Mouse (Mus musculus): ENCODE data around the gene E2f3.

The E2f3 gene

DNA sequence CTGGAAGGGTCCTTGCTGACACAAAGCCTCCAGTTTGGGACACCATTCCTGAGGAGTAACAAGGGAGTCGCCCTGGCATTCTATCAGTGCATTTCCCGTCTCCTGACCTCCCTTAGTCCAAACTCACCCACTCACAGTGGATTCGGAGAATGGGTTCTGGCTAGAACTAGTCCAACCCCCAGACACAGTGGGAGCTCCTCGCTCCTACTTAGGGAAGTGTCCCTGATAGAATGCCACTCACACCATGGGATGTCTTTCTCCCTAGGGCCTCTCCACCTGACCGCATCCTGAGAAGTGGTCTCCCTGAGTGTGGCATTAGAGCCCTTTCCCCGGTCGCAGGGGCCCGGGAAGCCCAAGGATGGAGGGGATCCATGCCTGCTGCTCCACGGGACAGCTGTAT is 77.4 kb downstream of the E2f3 start:
- no peak for TF ChIP-seq POU5F1 (IDR thresholded peaks at IDR 0.05; ENCODE audit: borderline replicate concordance, low read length)
- TF ChIP-seq NANOG (IDR thresholded peaks at IDR 0.05; ENCODE audit: borderline replicate concordance, low read length), result no peak
- no peak for TF ChIP-seq CTCF (conservative IDR thresholded peaks at IDR 0.05; ENCODE audit: low read length)
- Histone ChIP-seq H3K36me3 (ENCODE audit: insufficient read depth, low read length) (peaks cover 74% of the 10 kb centered on the region), H3K9me3 (ENCODE audit: low read length) (peaks cover 3% of the 10 kb centered on the region; the same call in 1 of the 2 replicates)

DNA sequence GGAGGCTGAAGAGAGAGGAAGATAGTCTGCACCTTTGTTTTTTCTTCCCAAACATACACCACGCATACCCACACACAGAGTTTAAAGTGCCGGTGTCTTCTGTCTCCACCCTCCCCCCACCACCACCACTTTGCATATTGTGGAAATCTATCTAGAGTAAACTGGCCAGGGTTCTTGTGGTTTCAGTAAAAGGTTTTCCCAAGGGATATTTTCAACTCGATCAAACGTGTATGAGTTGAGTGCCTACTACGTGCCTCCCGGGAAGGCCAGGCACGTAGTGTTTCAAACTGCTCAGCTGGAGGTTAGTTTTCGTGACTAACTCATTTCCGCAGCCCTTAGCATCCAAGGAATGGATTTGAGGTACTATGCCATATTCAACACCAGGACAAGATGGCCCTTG is 77.9 kb downstream of the E2f3 start:
- H3K4me3 ChIP-seq (replicated peaks; ENCODE audit: low read length), result no peak overlapping the region
- TF ChIP-seq CTCF (conservative IDR thresholded peaks at IDR 0.05; ENCODE audit: low read length) (no peak), NANOG (IDR thresholded peaks at IDR 0.05; ENCODE audit: borderline replicate concordance, low read length) (no peak), POU5F1 (IDR thresholded peaks at IDR 0.05; ENCODE audit: borderline replicate concordance, low read length) (no peak)
- H3K27me3 ChIP-seq (ENCODE audit: insufficient read depth, low read length), result no peaks in the 10 kb centered on the region
- H3K4me1 ChIP-seq (replicated peaks; ENCODE audit: low read depth, low read length), result peaks cover 22% of the 10 kb centered on the region
- peaks cover 70% of the 10 kb centered on the region for H3K36me3 ChIP-seq (ENCODE audit: insufficient read depth, low read length)
- H3K9me3 ChIP-seq (ENCODE audit: low read length), result peaks cover 3% of the 10 kb centered on the region; the same call in 1 of the 2 replicates

More for the DNA sequence above, 77.4 kb downstream of the E2f3 start:
- peaks cover 22% of the 10 kb centered on the region for H3K4me1 ChIP-seq (replicated peaks; ENCODE audit: low read depth, low read length)
- H3K4me3 ChIP-seq (replicated peaks; ENCODE audit: low read length), result no peak overlapping the region
- H3K27me3 ChIP-seq (ENCODE audit: insufficient read depth, low read length), result no peaks in the 10 kb centered on the region

DNA sequence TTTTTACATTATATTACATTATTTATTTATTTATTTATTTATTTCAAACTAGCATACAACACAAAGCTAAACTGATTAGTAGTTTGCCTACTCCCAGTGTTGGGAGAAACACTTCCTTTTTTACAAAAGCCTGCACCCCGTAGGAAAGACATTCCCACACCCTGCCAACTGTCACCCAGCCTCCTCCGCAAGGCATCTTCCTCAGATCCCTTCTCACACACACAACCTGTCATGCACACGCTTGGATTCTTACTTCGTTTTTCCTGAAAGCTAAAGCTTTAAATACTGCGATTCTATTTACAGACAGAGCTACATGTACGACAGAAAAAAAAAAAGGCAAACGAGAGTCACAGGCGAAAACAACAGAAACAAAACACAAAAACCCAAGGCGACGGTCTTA is 79.1 kb downstream of the E2f3 start:
- TF ChIP-seq POU5F1 (IDR thresholded peaks at IDR 0.05; ENCODE audit: borderline replicate concordance, low read length) (no peak), CTCF (conservative IDR thresholded peaks at IDR 0.05; ENCODE audit: low read length) (no peak), NANOG (IDR thresholded peaks at IDR 0.05; ENCODE audit: borderline replicate concordance, low read length) (no peak)
- Histone ChIP-seq H3K36me3 (ENCODE audit: insufficient read depth, low read length) (peaks cover 57% of the 10 kb centered on the region), H3K9me3 (ENCODE audit: low read length) (peaks cover 3% of the 10 kb centered on the region; the same call in 1 of the 2 replicates), H3K4me1 (replicated peaks; ENCODE audit: low read depth, low read length) (peaks cover 22% of the 10 kb centered on the region), H3K4me3 (replicated peaks; ENCODE audit: low read length) (no peak overlapping the region), H3K27me3 (ENCODE audit: insufficient read depth, low read length) (no peaks in the 10 kb centered on the region)

DNA sequence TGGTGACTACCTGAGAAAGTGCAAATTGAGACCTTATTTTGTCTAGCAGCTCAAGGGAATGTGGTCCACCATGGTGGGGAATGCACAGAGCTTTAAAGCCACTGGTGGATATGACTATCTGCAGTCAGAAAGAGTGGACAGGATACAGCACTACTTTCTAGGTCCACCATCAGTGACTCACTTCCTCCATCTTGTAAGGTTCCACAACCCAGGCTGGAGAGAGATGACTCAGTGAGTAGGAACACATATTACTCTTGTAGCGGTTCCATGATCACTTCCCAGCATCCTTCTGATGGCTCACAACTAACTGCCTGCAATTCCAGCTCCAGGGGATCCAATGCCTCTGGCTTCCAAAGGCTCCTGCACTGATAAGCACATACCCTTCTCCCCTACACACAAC is 82.5 kb downstream of the E2f3 start:
- Histone ChIP-seq H3K27me3 (ENCODE audit: insufficient read depth, low read length) (no peaks in the 10 kb centered on the region), H3K9me3 (ENCODE audit: low read length) (peaks cover 20% of the 10 kb centered on the region; the same call in 1 of the 2 replicates), H3K36me3 (ENCODE audit: insufficient read depth, low read length) (peaks cover 23% of the 10 kb centered on the region), H3K4me3 (replicated peaks; ENCODE audit: low read length) (no peak overlapping the region), H3K4me1 (replicated peaks; ENCODE audit: low read depth, low read length) (peaks cover 10% of the 10 kb centered on the region)
- TF ChIP-seq NANOG (IDR thresholded peaks at IDR 0.05; ENCODE audit: borderline replicate concordance, low read length) (no peak), CTCF (conservative IDR thresholded peaks at IDR 0.05; ENCODE audit: low read length) (no peak), POU5F1 (IDR thresholded peaks at IDR 0.05; ENCODE audit: borderline replicate concordance, low read length) (no peak)

DNA sequence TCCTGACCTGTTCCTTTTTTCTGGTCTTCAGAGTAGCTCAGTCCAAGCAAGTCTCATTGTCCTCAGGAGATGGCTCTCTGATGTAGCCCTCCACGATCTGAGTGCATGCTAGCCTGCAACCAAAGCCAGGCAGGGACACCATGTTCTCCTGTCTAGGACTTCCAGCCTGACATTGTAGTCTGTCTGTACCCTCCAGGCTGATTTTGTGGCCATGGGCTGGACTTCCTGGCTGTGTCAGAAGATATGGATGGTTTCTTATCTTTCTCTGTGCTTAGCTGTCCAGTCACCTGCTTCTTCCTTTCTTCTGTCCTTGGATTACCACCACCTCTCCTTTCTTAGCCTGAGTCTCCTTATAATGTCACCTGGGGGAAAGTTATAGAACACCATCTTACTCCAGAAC is 83.2 kb downstream of the E2f3 start:
- peaks cover 25% of the 10 kb centered on the region for H3K9me3 ChIP-seq (ENCODE audit: low read length)
- peaks cover 17% of the 10 kb centered on the region for H3K36me3 ChIP-seq (ENCODE audit: insufficient read depth, low read length)
- no peak overlapping the region for H3K4me3 ChIP-seq (replicated peaks; ENCODE audit: low read length)
- H3K4me1 ChIP-seq (replicated peaks; ENCODE audit: low read depth, low read length), result peaks cover 4% of the 10 kb centered on the region; the same call in 1 of the 2 replicates
- no peak for TF ChIP-seq POU5F1 (IDR thresholded peaks at IDR 0.05; ENCODE audit: borderline replicate concordance, low read length)
- no peaks in the 10 kb centered on the region for H3K27me3 ChIP-seq (ENCODE audit: insufficient read depth, low read length)

DNA sequence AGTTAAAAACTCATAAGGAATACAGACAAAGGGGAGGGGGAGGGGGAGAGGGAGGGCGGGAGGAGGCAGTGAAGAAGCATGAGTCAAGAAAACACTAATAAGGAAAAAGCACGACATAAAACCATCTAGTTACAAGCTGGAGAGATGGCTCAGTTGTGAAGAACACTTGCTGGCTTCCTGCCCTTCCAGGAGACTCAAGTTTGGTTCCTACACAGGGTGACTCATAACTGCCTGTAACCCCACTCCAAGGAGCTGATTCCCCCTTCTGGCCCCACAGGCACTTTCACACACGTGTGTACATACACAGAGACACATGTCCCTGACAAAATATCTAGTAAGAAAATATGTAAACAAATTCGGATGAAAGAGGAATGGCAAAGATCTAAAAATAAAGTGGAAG is 84.2 kb downstream of the E2f3 start:
- Histone ChIP-seq H3K4me3 (replicated peaks; ENCODE audit: low read length) (no peak overlapping the region), H3K9me3 (ENCODE audit: low read length) (peaks cover 35% of the 10 kb centered on the region), H3K27me3 (ENCODE audit: insufficient read depth, low read length) (no peaks in the 10 kb centered on the region), H3K36me3 (ENCODE audit: insufficient read depth, low read length) (peaks cover 6% of the 10 kb centered on the region), H3K4me1 (replicated peaks; ENCODE audit: low read depth, low read length) (no peaks in the 10 kb centered on the region)
- TF ChIP-seq POU5F1 (IDR thresholded peaks at IDR 0.05; ENCODE audit: borderline replicate concordance, low read length), result no peak
- TF ChIP-seq CTCF (conservative IDR thresholded peaks at IDR 0.05; ENCODE audit: low read length), result no peak
- no peak for TF ChIP-seq NANOG (IDR thresholded peaks at IDR 0.05; ENCODE audit: borderline replicate concordance, low read length)

DNA sequence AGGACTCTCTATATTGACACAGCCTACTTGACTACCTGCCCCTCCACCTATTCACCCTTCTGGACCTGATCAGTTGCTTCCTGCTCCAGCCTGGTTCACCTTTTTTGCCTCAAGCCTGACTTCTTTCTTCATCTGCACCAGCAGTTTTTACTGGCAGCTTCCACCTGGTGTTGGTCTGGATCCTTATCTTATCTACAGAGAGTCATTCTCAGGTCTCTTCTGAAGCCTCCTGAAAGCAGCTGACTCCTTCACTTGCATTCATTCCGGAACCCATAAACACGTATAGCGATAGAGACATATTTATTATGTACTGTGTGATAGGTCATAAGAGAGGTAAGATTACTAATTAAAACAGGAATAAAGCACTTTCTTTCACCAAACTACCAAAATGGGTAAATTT is 119.1 kb downstream of the E2f3 start:
- Histone ChIP-seq H3K9me3 (ENCODE audit: low read length) (no peaks in the 10 kb centered on the region), H3K27me3 (ENCODE audit: insufficient read depth, low read length) (no peaks in the 10 kb centered on the region), H3K4me3 (replicated peaks; ENCODE audit: low read length) (no peak overlapping the region), H3K4me1 (replicated peaks; ENCODE audit: low read depth, low read length) (no peaks in the 10 kb centered on the region), H3K36me3 (ENCODE audit: insufficient read depth, low read length) (no peaks in the 10 kb centered on the region)
- TF ChIP-seq CTCF (conservative IDR thresholded peaks at IDR 0.05; ENCODE audit: low read length), result no peak
- TF ChIP-seq POU5F1 (IDR thresholded peaks at IDR 0.05; ENCODE audit: borderline replicate concordance, low read length), result no peak
- TF ChIP-seq NANOG (IDR thresholded peaks at IDR 0.05; ENCODE audit: borderline replicate concordance, low read length), result no peak

DNA sequence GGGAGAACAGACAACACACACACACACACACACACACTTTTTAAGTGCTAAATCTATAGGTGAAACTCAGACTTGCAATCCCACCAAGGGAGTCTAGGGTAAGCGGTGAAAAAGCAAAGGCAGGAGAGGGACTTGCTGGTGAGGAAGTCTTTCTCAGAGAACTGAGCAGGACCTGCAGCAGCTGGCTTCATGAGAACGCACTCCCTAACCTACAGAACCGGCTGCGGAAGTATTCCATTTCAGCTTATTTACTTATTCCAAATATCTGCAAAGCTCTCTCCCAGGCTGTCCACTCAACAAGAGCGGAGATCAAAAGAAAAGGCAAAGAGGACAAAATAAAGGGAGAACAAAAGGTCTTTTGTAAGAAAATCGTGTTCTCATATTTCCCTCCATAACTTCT is 121.5 kb downstream of the E2f3 start:
- TF ChIP-seq NANOG (IDR thresholded peaks at IDR 0.05; ENCODE audit: borderline replicate concordance, low read length) (no peak), POU5F1 (IDR thresholded peaks at IDR 0.05; ENCODE audit: borderline replicate concordance, low read length) (no peak), CTCF (conservative IDR thresholded peaks at IDR 0.05; ENCODE audit: low read length) (no peak)
- no peaks in the 10 kb centered on the region for H3K36me3 ChIP-seq (ENCODE audit: insufficient read depth, low read length)
- H3K27me3 ChIP-seq (ENCODE audit: insufficient read depth, low read length), result no peaks in the 10 kb centered on the region
- no peak overlapping the region for H3K4me3 ChIP-seq (replicated peaks; ENCODE audit: low read length)
- H3K9me3 ChIP-seq (ENCODE audit: low read length), result no peaks in the 10 kb centered on the region
- H3K4me1 ChIP-seq (replicated peaks; ENCODE audit: low read depth, low read length), result no peaks in the 10 kb centered on the region

DNA sequence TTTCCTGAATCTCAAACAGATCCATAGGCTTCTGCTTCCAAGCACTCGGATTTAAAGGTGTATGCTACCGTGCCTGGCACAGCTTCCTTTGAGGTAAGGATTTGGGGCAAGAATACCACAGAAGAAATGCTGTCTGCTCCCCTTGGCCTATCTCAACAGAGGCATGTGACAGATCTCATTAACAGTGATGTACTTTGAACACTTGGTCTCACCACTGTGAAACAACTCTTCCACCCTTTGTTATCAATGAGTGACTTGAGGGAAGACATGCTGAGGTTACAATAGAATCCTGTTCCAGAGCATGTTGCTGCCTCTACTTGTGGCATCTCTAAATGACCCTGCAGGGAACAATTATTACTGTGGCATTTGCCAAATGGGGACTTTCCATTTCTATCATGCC is 125.8 kb downstream of the E2f3 start:
- H3K4me3 ChIP-seq (replicated peaks; ENCODE audit: low read length), result no peak overlapping the region
- no peaks in the 10 kb centered on the region for H3K36me3 ChIP-seq (ENCODE audit: insufficient read depth, low read length)
- no peaks in the 10 kb centered on the region for H3K27me3 ChIP-seq (ENCODE audit: insufficient read depth, low read length)
- no peaks in the 10 kb centered on the region for H3K9me3 ChIP-seq (ENCODE audit: low read length)
- TF ChIP-seq POU5F1 (IDR thresholded peaks at IDR 0.05; ENCODE audit: borderline replicate concordance, low read length), result no peak
- no peak for TF ChIP-seq CTCF (conservative IDR thresholded peaks at IDR 0.05; ENCODE audit: low read length)
- no peak for TF ChIP-seq NANOG (IDR thresholded peaks at IDR 0.05; ENCODE audit: borderline replicate concordance, low read length)
- peaks cover 2% of the 10 kb centered on the region; the same call in 1 of the 2 replicates for H3K4me1 ChIP-seq (replicated peaks; ENCODE audit: low read depth, low read length)
